In genomic region chr15:97223431-97223830, GRCm38 (mm10) we compare ENCODE assay signal across 20 mouse cellular contexts. TPM values are rescaled to one million over a fixed set of nuclear protein-coding genes. Genes with fewer than 3 reads are reported as not detected.
DNase-seq lines count a peak whose midpoint lies in the region; ATAC-seq and TF ChIP-seq lines count a peak whose summit lies in the region.
"Had no signal": no experiment of that assay in that cellular context is flagged by ENCODE, and none has a peak within 500 bp of the region (broad histone marks: within the 10 kb centered on the region; RNA-seq: fewer than 3 reads in every experiment).

No protein-coding gene starts in this region.

- H3K27ac ChIP-seq in embryonic facial prominence, embryonic 11.5 days (replicated peaks; ENCODE audit: low read depth, low read length) = no peak overlapping the region
- H3K27ac ChIP-seq in embryonic facial prominence, embryonic 10.5 days (replicated peaks) = no peak overlapping the region
- no peak overlapping the region for H3K27ac ChIP-seq in kidney, postnatal 0 days
- H3K27ac ChIP-seq in lung, postnatal 0 days (ENCODE audit: low read length) = no peak overlapping the region
- H3K27ac ChIP-seq in midbrain, embryonic 11.5 days (ENCODE audit: low read depth, low read length) = no peak overlapping the region
- H3K27ac ChIP-seq: forebrain, embryonic 15.5 days; heart, embryonic 13.5 days had no signal

- no peaks in the 10 kb centered on the region for H3K36me3 ChIP-seq in embryonic facial prominence, embryonic 11.5 days (replicated peaks; ENCODE audit: control insufficient read depth, insufficient read depth, low read depth, low read length)
- no peaks in the 10 kb centered on the region for H3K36me3 ChIP-seq in embryonic facial prominence, embryonic 10.5 days (replicated peaks)
- H3K36me3 ChIP-seq in kidney, postnatal 0 days (ENCODE audit: insufficient read depth, low read length) = no peaks in the 10 kb centered on the region
- H3K36me3 ChIP-seq in lung, postnatal 0 days (ENCODE audit: insufficient read depth, low read length) = no peaks in the 10 kb centered on the region
- no peaks in the 10 kb centered on the region for H3K36me3 ChIP-seq in midbrain, embryonic 11.5 days (ENCODE audit: control insufficient read depth, insufficient read depth, low read length)
- H3K36me3 ChIP-seq: forebrain, embryonic 15.5 days; G1E; heart, embryonic 13.5 days had no signal

- no peak overlapping the region for H3K9ac ChIP-seq in embryonic facial prominence, embryonic 11.5 days (replicated peaks; ENCODE audit: low read length)
- no peak overlapping the region for H3K9ac ChIP-seq in kidney, postnatal 0 days (ENCODE audit: low read depth, low read length)
- no peak overlapping the region for H3K9ac ChIP-seq in lung, postnatal 0 days (replicated peaks; ENCODE audit: low read depth)
- no peak overlapping the region for H3K9ac ChIP-seq in midbrain, embryonic 11.5 days (ENCODE audit: low read length)
- H3K9ac ChIP-seq: forebrain, embryonic 15.5 days; heart, embryonic 13.5 days had no signal

- TF ChIP-seq CTCF in kidney, postnatal 0 days (IDR thresholded peaks at IDR 0.05; ENCODE audit: low read depth) = no peak
- TF ChIP-seq CTCF in lung, postnatal 0 days (IDR thresholded peaks at IDR 0.05) = no peak

- H3K4me3 ChIP-seq in embryonic facial prominence, embryonic 11.5 days (ENCODE audit: low read depth, low read length) = no peak overlapping the region
- no peak overlapping the region for H3K4me3 ChIP-seq in embryonic facial prominence, embryonic 10.5 days
- no peak overlapping the region for H3K4me3 ChIP-seq in kidney, postnatal 0 days (replicated peaks; ENCODE audit: low read depth, low read length)
- H3K4me3 ChIP-seq in lung, postnatal 0 days (ENCODE audit: low read depth, low read length) = no peak overlapping the region
- no peak overlapping the region for H3K4me3 ChIP-seq in midbrain, embryonic 11.5 days (ENCODE audit: low read depth, low read length)
- H3K4me3 ChIP-seq: forebrain, embryonic 15.5 days; heart, embryonic 13.5 days had no signal

- H3K27me3 ChIP-seq in embryonic facial prominence, embryonic 11.5 days (ENCODE audit: control insufficient read depth, insufficient read depth, low read length) = no peaks in the 10 kb centered on the region
- no peaks in the 10 kb centered on the region for H3K27me3 ChIP-seq in embryonic facial prominence, embryonic 10.5 days (replicated peaks; ENCODE audit: low read depth, poor library complexity, severe bottlenecking)
- no peaks in the 10 kb centered on the region for H3K27me3 ChIP-seq in kidney, postnatal 0 days (ENCODE audit: insufficient read depth, low read length)
- no peaks in the 10 kb centered on the region for H3K27me3 ChIP-seq in lung, postnatal 0 days (replicated peaks; ENCODE audit: insufficient read depth, low read length)
- H3K27me3 ChIP-seq in midbrain, embryonic 11.5 days (ENCODE audit: control insufficient read depth, insufficient read depth, low read length) = no peaks in the 10 kb centered on the region
- H3K27me3 ChIP-seq: forebrain, embryonic 15.5 days; heart, embryonic 13.5 days had no signal

- 85% methylated on average over 10 of the region's 10 CpGs for WGBS in embryonic facial prominence, embryonic 11.5 days
- WGBS in embryonic facial prominence, embryonic 10.5 days = 84% methylated on average over 10 of the region's 10 CpGs
- 48% methylated on average over 10 of the region's 10 CpGs for WGBS in kidney, postnatal 0 days
- 64% methylated on average over 10 of the region's 10 CpGs for WGBS in lung, postnatal 0 days
- WGBS in midbrain, embryonic 11.5 days = 86% methylated on average over 10 of the region's 10 CpGs

- no peak overlapping the region for H3K4me2 ChIP-seq in embryonic facial prominence, embryonic 11.5 days (ENCODE audit: low read depth, low read length)
- H3K4me2 ChIP-seq in kidney, postnatal 0 days (ENCODE audit: low read length) = peak overlapping the region; percentile 14; the same call in 1 of the 2 replicates
- no peak overlapping the region for H3K4me2 ChIP-seq in lung, postnatal 0 days (replicated peaks; ENCODE audit: low read depth, low read length)
- H3K4me2 ChIP-seq in midbrain, embryonic 11.5 days = no peak overlapping the region
- H3K4me2 ChIP-seq: forebrain, embryonic 15.5 days; heart, embryonic 13.5 days had no signal

- H3K4me1 ChIP-seq in embryonic facial prominence, embryonic 11.5 days (ENCODE audit: control insufficient read depth, insufficient read depth, low read length) = no peaks in the 10 kb centered on the region
- H3K4me1 ChIP-seq in embryonic facial prominence, embryonic 10.5 days = no peaks in the 10 kb centered on the region
- H3K4me1 ChIP-seq in kidney, postnatal 0 days (replicated peaks; ENCODE audit: insufficient read depth, low read length) = no peaks in the 10 kb centered on the region
- no peaks in the 10 kb centered on the region for H3K4me1 ChIP-seq in lung, postnatal 0 days (ENCODE audit: insufficient read depth, low read depth, low read length)
- no peaks in the 10 kb centered on the region for H3K4me1 ChIP-seq in midbrain, embryonic 11.5 days (ENCODE audit: control insufficient read depth, insufficient read depth, low read length)
- H3K4me1 ChIP-seq: forebrain, embryonic 15.5 days; heart, embryonic 13.5 days had no signal

- TF ChIP-seq EP300 in lung, postnatal 0 days (IDR thresholded peaks at IDR 0.05) = no peak

- peak; percentile 11 for DNase-seq in embryonic facial prominence, embryonic 11.5 days (ENCODE audit: low spot score)
- DNase-seq in embryonic facial prominence, embryonic 10.5 days (ENCODE audit: low spot score) = no peak
- no peak for DNase-seq in kidney, postnatal 0 days (ENCODE audit: low spot score)
- DNase-seq in kidney, postnatal 10 days = no peak
- DNase-seq in lung, postnatal 0 days (ENCODE audit: low spot score) = peak; percentile 15
- DNase-seq in lung, postnatal 25 days (ENCODE audit: low spot score) = no peak
- DNase-seq in midbrain, embryonic 11.5 days (ENCODE audit: low spot score, missing footprints) = no peak
- DNase-seq: adrenal gland, postnatal 14 days; B cell, adult 2 months; cerebellum, adult 11-12 months; cerebellum, adult 9-10 months; cerebellum, postnatal 25 days; gastrocnemius, postnatal 36 days; heart, adult 11 months; heart, postnatal 36 days had no signal

- ATAC-seq in embryonic facial prominence, embryonic 11.5 days (replicated peaks; ENCODE audit: insufficient number of reproducible peaks, low FRiP score, low TSS enrichment, low read depth) = no peak
- ATAC-seq in kidney, postnatal 0 days (replicated peaks; ENCODE audit: low FRiP score, low read depth) = no peak
- ATAC-seq in lung, postnatal 0 days = no peak
- ATAC-seq in midbrain, embryonic 11.5 days (ENCODE audit: low FRiP score) = no peak
- ATAC-seq: activated CD4-positive, CD25-positive, alpha-beta regulatory T cell, adult 4 months; CD4-positive, CD25-positive, alpha-beta regulatory T cell, adult 4 months; forebrain, embryonic 15.5 days had no signal

- no peaks in the 10 kb centered on the region for H3K9me3 ChIP-seq in embryonic facial prominence, embryonic 11.5 days (replicated peaks; ENCODE audit: control insufficient read depth, low read length)
- peaks cover 3% of the 10 kb centered on the region; the same call in 1 of the 2 replicates for H3K9me3 ChIP-seq in embryonic facial prominence, embryonic 10.5 days
- no peaks in the 10 kb centered on the region for H3K9me3 ChIP-seq in kidney, postnatal 0 days (replicated peaks; ENCODE audit: low read length)
- no peaks in the 10 kb centered on the region for H3K9me3 ChIP-seq in lung, postnatal 0 days (ENCODE audit: low read length)
- H3K9me3 ChIP-seq in midbrain, embryonic 11.5 days (ENCODE audit: control insufficient read depth, low read length) = no peaks in the 10 kb centered on the region
- H3K9me3 ChIP-seq: forebrain, embryonic 15.5 days had no signal

RNA-seq across cellular contexts. Expression of gene Pced1b, which starts 23.5 kb away (rescaled TPM):
- 3.0 and 4.3 TPM in 2 replicates for polyA plus RNA-seq in embryonic facial prominence, embryonic 11.5 days (2014; fragmentation: Nextera tagmentation; extraction: Ambion mirVana)
- 2.3 and 4.3 TPM in 2 replicates for polyA plus RNA-seq in embryonic facial prominence, embryonic 10.5 days (2016; fragmentation: Nextera tagmentation; extraction: Ambion mirVana)
- 6.6 and 8.0 TPM in 2 replicates for polyA plus RNA-seq in kidney, postnatal 0 days (2015; fragmentation: Nextera tagmentation; extraction: Ambion mirVana)
- polyA plus RNA-seq in lung, postnatal 0 days (2015; fragmentation: Nextera tagmentation; extraction: Ambion mirVana) = 8.9 and 9.0 TPM in 2 replicates
- 3.6 and 4.0 TPM in 2 replicates for polyA plus RNA-seq in midbrain, embryonic 11.5 days (2014; fragmentation: Nextera tagmentation; extraction: Ambion mirVana)

RNA-seq across cellular contexts. Expression of gene Amigo2, which starts 23.7 kb away (rescaled TPM):
- polyA plus RNA-seq in embryonic facial prominence, embryonic 11.5 days (2014; fragmentation: Nextera tagmentation; extraction: Ambion mirVana) = 5.9 TPM in 2 replicates
- polyA plus RNA-seq in embryonic facial prominence, embryonic 10.5 days (2016; fragmentation: Nextera tagmentation; extraction: Ambion mirVana) = 3.3 and 3.9 TPM in 2 replicates
- polyA plus RNA-seq in kidney, postnatal 0 days (2015; fragmentation: Nextera tagmentation; extraction: Ambion mirVana) = 11.8 and 12.2 TPM in 2 replicates
- polyA plus RNA-seq in lung, postnatal 0 days (2015; fragmentation: Nextera tagmentation; extraction: Ambion mirVana) = 12.3 and 12.9 TPM in 2 replicates
- 5.9 and 6.6 TPM in 2 replicates for polyA plus RNA-seq in midbrain, embryonic 11.5 days (2014; fragmentation: Nextera tagmentation; extraction: Ambion mirVana)
- polyA plus RNA-seq: G1E had no signal

Comparison
In these comparisons a context has a peak if more than half of its experiments do, and no peak if none do; other contexts are left out.
1. DNase-seq: peak in embryonic facial prominence, embryonic 11.5 days (single experiment) and lung, postnatal 0 days (single experiment); none in embryonic facial prominence, embryonic 10.5 days (single experiment), kidney, postnatal 0 days (single experiment), kidney, postnatal 10 days (single experiment), lung, postnatal 25 days (single experiment) and midbrain, embryonic 11.5 days (single experiment).